Mouse (Mus musculus) small intestine, adult 2 months (tissue): ENCODE measurements around the gene Bmp5. TPM values are rescaled to one million over a fixed set of nuclear protein-coding genes. Genes with fewer than 3 reads are reported as not detected.

ENCODE experiments used
- H3K27ac ChIP-seq: fragments of 200-500 bp; 2 replicates; pipeline ENCODE4 v1.5.1; 2012; ENCODE audit warnings: low read depth, low read length, control low read depth, inconsistent platforms; ENCODE audit not compliant: insufficient read depth
- H3K27me3 ChIP-seq: fragments of 200-500 bp; 2 replicates; pipeline ENCODE4 v1.6.1; 2012; ENCODE audit warnings: mild to moderate bottlenecking, moderate library complexity, low read length, inconsistent platforms; ENCODE audit not compliant: control insufficient read depth, insufficient read depth
- H3K36me3 ChIP-seq: fragments of 200-500 bp; 2 replicates; pipeline ENCODE4 v1.6.1; 2012; ENCODE audit warnings: mild to moderate bottlenecking, low read length, control low read depth, inconsistent platforms; ENCODE audit not compliant: control insufficient read depth, insufficient read depth
- H3K4me1 ChIP-seq: fragments of 200-500 bp; 2 replicates; pipeline ENCODE4 v1.6.1; 2012; ENCODE audit warnings: low read length, inconsistent platforms, mixed read lengths; ENCODE audit not compliant: control insufficient read depth, insufficient read depth, insufficient read length
- H3K4me3 ChIP-seq: fragments of 200-500 bp; 2 replicates; pipeline ENCODE4 v1.5.1; 2012; ENCODE audit warnings: low read depth, mild to moderate bottlenecking, control low read depth, inconsistent platforms, low read length, moderate library complexity
- CTCF ChIP-seq: fragments of 200-500 bp; IDR thresholded peaks from 2 replicates; pipeline ENCODE4 v1.5.1; 2012; ENCODE audit warnings: low read depth, mild to moderate bottlenecking, control low read depth, inconsistent platforms, low read length, moderate library complexity, mixed read lengths; ENCODE audit not compliant: insufficient replicate concordance, insufficient read length; ENCODE audit errors: extremely low read depth
- POLR2A ChIP-seq: fragments of 200-500 bp; IDR thresholded peaks from 2 replicates; pipeline ENCODE4 v1.6.1; 2012; ENCODE audit warnings: low read depth, mild to moderate bottlenecking, control low read depth, inconsistent platforms, low read length, moderate library complexity
- WGBS: fragments of 180-500 bp; shearing (Covaris S2); methylation state at CpG from one replicate; pipeline ENCODE4 v1.1.7; 2018; 5-methylcytosine and 5-hydroxymethylcytosine counted together
- polyA plus RNA-seq: library from polyadenylated mRNA; depleted of rRNA; stranded (reverse); fragments of >200 nt; gene quantifications from 2 replicates; pipeline ENCODE4 v1.2.3, GENCODE M21; 2012

The Bmp5 gene
- polyA plus RNA-seq, 1 experiment, result 1.9 TPM

GRCm38 (mm10) chr9:75876333-75876732, 101.2 kb downstream of the Bmp5 start:
- no peaks in the 10 kb centered on the region for H3K4me1 ChIP-seq
- H3K36me3 ChIP-seq, result no peaks in the 10 kb centered on the region
- TF ChIP-seq POLR2A (no peak), CTCF (no peak)
- no peak overlapping the region for H3K27ac ChIP-seq
- WGBS, result 10% methylated on average over 2 of the region's 2 CpGs
- no peaks in the 10 kb centered on the region for H3K27me3 ChIP-seq
- no peak overlapping the region for H3K4me3 ChIP-seq

DNA sequence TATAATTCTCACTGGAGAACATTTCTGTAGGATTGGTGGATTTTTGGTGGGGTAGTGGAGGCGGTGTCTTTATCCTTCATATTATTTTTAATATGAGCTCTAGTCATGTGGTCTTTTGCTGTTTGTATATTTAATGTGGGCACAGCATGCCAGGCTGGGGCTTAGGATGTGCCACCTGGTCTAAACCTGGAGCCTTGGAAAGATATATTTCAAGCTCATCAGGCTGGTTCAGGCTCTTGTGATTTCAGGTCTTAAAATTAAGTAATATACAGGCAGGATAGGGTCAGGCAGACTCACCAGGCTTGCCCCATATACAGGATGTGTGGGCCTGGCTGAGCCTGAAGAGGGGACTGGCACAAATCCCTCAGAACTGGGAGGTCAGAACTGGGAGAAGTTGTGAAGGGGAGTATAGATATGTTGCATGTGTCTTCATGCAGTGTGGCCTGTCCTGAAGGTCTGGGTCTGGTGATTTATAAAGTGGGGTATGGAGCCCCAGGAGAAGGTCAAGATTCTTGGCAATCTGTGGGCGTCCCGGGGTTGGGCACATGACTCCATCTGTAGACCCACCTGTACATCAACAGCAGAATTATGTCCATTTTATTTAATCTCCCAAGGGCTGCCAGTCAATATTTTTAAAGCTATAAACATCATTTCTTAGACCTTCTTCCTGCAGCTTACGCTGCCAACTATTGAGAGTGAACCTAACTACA, 108.5 kb downstream of the Bmp5 start:
- H3K4me1 ChIP-seq, result no peaks in the 10 kb centered on the region
- no peaks in the 10 kb centered on the region for H3K27me3 ChIP-seq
- H3K4me3 ChIP-seq, result no peak overlapping the region
- H3K36me3 ChIP-seq, result no peaks in the 10 kb centered on the region
- 87% methylated on average over 4 of the region's 4 CpGs for WGBS
- H3K27ac ChIP-seq, result no peak overlapping the region
- TF ChIP-seq POLR2A (no peak), CTCF (no peak)

DNA sequence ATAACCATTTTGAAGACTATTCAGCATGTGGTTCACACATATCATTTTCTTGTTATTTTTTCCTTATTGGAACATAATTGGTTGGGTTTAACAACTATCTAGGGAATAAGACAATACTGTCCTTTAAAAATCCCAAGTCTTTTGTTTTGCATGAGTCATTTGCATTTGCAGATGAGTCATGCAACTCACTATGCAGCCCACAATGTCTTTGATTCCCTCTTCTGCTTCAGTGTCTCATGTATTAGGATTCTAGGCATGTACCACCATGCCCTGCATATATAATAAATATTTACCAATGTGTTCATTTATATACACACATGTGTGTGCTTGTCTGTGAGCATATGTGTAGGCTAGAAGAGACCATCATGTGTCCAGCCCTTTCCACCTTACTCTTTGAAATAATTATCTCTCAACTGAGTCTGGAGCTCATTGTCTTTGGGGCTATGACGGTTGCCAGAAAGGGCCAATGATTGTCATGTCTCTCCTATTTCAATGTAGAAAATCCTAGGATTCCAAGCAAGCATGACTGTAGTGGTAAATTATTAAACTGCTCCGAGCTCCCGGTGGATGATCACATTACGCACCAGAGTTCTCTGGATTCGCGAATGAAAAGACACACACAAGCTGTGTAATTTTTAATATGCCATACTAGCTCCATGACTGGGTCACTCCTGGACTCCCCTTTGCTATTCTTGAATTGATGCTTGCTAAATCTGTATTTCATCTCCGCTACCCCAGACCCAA, 111.8 kb downstream of the Bmp5 start:
- TF ChIP-seq POLR2A, result no peak
- no peak for TF ChIP-seq CTCF
- Histone ChIP-seq H3K4me3 (no peak overlapping the region), H3K36me3 (no peaks in the 10 kb centered on the region), H3K27me3 (no peaks in the 10 kb centered on the region), H3K4me1 (no peaks in the 10 kb centered on the region), H3K27ac (no peak overlapping the region)
- 84% methylated on average over 7 of the region's 7 CpGs for WGBS

DNA sequence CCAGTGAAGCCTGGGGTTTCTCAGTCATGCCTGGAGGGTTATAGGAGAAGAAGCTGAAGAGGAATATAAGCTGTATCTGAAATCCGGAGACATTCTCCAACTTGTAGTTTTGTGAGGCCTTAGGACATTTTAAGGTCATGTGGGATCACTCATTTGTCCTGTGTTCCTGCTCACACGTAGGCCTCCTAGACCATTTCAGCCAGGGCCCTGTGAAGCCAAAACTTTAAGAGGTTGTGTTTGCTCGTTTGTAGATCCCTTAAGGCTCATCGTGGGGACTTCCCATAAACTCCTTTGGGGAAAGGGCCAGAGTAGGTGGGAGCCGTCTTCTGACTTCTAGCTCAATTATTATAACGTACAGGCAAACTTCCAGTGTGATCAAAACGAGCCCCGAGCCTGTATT, 121.8 kb downstream of the Bmp5 start:
- H3K4me1 ChIP-seq, result no peaks in the 10 kb centered on the region
- H3K4me3 ChIP-seq, result no peak overlapping the region
- WGBS, result 82% methylated on average over 8 of the region's 8 CpGs
- H3K27me3 ChIP-seq, result no peaks in the 10 kb centered on the region
- no peaks in the 10 kb centered on the region for H3K36me3 ChIP-seq
- no peak overlapping the region for H3K27ac ChIP-seq
- TF ChIP-seq POLR2A (no peak), CTCF (no peak)

DNA sequence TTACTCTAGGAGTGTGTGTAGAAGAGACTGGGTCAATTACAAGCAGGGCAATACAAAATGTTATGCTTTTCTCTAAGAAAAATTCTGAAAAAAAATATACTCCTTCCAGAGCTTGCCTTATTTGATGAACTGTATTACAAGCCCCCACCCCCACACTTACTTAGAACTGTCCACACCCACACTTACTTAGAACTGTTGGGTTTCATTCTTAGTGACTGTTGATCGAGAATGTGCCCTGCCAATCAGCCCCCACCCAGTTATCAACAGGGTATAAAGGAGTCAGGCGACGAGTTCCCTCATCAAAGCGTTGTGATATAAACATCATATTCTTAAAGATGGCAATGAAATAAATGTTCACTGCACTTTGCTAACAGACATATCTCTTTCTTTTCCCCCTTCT, 122.9 kb downstream of the Bmp5 start:
- H3K4me3 ChIP-seq, result no peak overlapping the region
- no peaks in the 10 kb centered on the region for H3K4me1 ChIP-seq
- TF ChIP-seq CTCF (no peak), POLR2A (no peak)
- H3K36me3 ChIP-seq, result no peaks in the 10 kb centered on the region
- H3K27me3 ChIP-seq, result no peaks in the 10 kb centered on the region
- 67% methylated on average over 4 of the region's 4 CpGs for WGBS
- no peak overlapping the region for H3K27ac ChIP-seq

DNA sequence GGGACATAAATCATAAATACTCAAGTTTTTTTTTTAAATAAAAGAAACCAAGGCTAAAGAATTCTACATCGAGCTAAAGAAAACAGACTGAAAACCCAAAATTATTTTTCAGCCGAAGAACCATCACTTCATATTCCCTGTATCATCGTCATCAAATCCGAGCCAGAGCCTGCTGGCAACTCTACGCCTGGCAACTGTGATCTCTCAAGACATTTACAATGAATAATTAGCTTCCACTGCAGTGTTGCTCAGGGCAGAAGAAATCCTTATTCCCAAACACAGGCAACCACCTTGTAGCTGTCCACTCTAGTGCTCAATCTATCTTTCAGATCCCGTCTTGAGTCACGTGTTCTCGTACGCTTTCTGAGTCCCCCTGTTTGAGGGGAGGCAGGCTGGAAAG, 126.1 kb downstream of the Bmp5 start:
- no peaks in the 10 kb centered on the region for H3K4me1 ChIP-seq
- no peaks in the 10 kb centered on the region for H3K36me3 ChIP-seq
- no peak overlapping the region for H3K27ac ChIP-seq
- WGBS, result 77% methylated on average over 9 of the region's 9 CpGs
- H3K4me3 ChIP-seq, result no peak overlapping the region
- TF ChIP-seq POLR2A, result no peak
- TF ChIP-seq CTCF, result no peak
- H3K27me3 ChIP-seq, result no peaks in the 10 kb centered on the region

DNA sequence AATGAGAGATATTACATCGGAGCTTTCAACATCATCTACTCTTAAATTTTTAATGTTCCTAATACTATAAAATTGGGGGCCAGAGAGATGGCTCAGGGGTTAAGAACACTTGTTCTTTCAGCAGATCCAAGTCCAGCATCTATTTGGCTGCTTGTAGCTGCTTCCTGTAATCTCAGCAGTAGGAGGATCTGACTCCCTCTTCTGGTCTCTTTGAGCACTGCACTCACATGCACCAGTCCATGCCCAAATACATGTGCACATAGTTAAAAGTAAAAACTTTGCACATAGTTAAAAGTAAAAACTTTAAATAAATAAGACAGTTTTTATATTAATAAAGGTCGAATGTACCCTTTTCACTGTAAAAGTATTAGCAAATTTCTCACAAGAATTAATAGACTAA, 130.3 kb downstream of the Bmp5 start:
- Histone ChIP-seq H3K27ac (no peak overlapping the region), H3K27me3 (no peaks in the 10 kb centered on the region), H3K4me1 (no peaks in the 10 kb centered on the region), H3K36me3 (no peaks in the 10 kb centered on the region), H3K4me3 (no peak overlapping the region)
- TF ChIP-seq CTCF (no peak), POLR2A (no peak)
- WGBS, result 58% methylated on average over 2 of the region's 2 CpGs
